Mouse (Mus musculus) layer of hippocampus, adult 8-10 months (tissue): ENCODE measurements around the gene Kcnq5. TPM values are rescaled to one million over a fixed set of nuclear protein-coding genes. Genes with fewer than 3 reads are reported as not detected.
"Not testable (repeated sequence)": the region's sequence is repeated elsewhere in the genome, so short reads cannot be mapped to it uniquely, and the experiment has no call there.

Experiments
- DNase-seq, 2 experiments: peaks; one replicate each; pipeline ENCODE4 v3.0.0; 2022; ENCODE audit warnings: low spot score in 2 of 2
- total RNA-seq, 4 experiments: library from RNA; stranded (reverse); gene quantifications; 2 replicates each; pipeline ENCODE4 v1.2.4; 2022

Kcnq5 gene
- total RNA-seq, 4 experiments from 2014 or later = 52.0 to 61.7 (median 59.2) TPM

DNA sequence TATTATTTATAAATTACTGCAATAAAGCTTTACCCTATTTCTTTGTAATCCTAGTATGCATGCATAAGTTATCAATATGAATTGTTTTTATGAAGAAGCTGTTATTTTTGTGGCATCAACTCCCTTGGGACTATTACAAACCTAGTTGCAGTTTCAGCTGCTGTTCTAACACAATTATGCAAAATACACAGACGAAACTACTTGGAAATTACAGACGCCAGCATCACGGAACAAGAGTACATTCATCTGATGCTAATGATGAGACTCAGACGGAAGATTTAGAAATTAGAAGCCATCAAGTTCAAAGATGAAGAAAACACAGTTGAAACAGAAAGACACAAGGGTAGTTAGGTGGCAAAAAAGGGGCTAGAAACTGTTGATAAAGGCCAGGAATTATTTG is 310.9 kb downstream of the Kcnq5 start:
- DNase-seq = no peak

DNA sequence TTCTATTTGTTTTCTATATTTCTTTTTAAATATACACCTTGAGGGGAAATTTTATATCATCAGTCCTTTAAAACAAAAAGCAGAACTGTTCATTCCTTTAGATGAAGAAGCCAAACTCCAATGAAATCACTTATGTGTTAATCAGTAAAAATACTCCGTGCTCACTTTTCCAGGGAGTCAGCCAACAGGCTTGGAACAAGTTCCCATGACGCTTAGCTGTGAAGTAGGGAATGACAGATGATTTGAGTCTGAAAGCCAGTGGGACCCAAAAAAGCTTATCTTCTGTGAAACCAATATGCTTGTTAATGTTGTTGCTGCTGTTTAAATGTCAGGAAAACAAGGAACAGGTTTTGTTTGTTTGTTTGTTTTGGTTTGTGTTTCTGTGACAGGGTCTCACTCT is 326.3 kb downstream of the Kcnq5 start:
- DNase-seq = no peak

DNA sequence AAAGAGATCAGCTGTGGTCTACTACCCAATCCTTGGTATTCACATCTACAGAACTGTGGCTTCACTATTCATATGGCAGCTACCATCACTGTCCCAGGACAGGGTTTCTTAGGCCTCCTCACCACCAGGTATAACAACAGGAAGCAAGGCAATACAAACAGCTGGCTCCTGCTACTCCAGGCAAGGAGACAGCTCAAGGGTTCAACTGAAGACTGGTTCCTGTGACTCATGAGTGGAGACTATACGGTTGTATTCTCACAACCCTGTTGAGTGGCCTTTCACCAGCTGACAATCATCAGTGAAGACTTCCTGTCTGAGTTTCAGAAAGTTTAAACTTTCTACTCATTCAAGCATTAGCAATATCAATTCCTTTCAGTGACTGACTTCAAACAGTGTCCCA is 327.7 kb downstream of the Kcnq5 start:
- DNase-seq = no peak

DNA sequence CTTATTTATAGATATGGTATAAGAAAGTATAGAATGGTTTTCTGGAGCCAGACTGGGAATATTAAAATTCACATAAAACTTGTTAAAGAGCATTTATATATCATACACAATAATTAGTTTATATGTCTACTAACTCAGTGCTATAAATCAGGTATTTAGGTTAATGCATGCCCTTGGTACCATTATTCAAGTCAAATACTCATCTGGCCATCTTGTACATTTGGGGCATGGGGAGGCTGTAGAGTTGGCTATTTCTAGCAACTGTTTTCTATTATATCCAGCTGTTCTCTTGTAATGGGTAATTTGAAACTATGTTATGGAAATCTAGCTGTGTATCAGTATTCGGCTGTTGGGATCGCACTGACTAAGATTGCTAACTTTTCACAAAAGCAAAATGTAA is 339.3 kb downstream of the Kcnq5 start:
- DNase-seq = no peak

DNA sequence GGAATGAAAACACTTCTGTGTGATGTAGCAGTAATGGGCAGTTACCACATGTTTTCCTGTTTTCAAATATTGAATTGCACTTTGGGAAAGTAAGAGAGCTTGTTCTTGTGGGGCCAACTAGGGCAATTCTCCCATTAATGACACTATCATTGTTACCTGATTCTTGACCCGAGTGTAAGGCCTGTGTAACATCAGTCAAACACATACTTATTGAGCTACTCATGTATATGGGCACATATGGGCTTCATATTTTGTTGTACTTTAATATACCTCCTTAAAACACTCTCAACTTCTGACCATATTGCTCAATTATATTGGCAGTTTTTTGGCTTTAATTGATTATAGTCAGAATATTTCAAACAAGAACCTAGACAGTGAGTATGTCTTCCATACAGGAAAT is 339.7 kb downstream of the Kcnq5 start:
- DNase-seq = no peak

DNA sequence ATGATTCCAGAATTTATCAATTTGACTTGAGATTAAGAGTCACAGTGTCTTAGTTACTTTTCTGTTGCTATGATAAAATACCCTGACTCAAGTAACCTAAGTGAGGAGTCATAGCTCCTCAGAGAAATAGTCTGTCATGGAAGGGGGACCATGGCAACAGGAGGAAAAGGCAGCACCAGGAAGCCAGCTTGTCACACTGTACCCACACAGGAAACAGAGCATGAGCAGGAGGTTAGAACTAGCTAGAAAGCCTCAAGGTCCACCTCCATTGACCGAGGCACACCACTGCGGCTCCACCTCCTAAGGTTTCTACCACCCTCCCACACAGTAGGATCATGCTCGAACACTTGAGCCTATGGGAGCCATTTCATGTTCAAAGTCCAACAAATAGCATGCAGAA is 343.0 kb downstream of the Kcnq5 start:
- no peak for DNase-seq

DNA sequence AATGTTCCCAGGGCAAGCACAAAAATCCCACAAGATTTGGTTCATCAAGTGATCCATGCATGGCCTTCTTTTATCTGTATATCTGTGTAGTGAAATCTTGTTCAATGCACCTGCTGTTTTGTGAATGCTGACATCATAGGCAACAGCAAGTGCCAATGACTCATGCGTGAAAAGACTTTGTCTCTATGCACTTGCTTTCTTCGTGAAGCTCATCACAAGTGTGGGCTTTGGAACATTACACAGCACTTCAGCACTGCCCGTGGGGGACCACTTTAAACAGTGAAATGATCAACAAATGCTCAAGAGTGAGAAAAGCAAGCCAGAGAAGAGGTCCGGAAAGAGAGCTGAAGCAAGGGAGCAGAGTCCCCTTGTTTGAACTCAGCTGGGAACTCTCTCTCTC is 345.1 kb downstream of the Kcnq5 start:
- DNase-seq = no peak

DNA sequence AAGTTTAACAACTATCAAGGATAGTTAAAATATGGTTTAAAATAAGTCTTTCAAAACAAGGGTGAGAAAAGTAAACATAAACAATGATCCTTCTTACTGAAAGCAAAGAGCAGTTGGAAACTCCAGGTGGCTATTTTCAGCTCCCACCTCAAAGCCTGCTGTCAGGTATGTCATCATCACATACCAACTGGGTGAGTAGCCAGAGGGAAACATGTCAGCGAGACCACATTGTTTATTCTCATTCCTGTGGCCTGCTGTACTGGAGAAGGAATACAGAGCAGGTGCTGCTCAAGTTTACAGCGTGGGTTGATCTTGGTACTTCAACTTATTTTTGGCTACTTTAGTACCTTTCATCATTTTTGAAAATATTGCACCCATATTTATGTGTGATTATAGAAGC is 347.8 kb downstream of the Kcnq5 start:
- no peak for DNase-seq

DNA sequence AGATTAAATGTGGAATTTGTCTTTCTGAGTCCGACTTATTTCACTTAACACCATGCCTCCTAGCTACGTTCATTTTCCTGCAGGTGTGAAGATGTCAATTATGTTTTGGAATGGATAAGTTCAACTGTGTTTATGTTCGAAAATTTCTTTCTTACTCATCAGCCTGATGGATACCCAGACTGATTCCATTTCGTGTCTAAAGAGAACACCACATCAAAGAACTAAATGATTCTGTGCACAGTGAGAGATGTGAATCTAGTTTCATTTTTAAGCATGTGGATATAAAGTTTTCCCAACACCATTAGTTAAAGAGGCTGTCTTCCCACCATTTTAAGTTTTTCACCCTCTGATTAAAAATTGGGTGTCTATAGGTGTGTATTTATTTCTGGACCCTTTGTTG is 357.7 kb downstream of the Kcnq5 start:
- no peak for DNase-seq

DNA sequence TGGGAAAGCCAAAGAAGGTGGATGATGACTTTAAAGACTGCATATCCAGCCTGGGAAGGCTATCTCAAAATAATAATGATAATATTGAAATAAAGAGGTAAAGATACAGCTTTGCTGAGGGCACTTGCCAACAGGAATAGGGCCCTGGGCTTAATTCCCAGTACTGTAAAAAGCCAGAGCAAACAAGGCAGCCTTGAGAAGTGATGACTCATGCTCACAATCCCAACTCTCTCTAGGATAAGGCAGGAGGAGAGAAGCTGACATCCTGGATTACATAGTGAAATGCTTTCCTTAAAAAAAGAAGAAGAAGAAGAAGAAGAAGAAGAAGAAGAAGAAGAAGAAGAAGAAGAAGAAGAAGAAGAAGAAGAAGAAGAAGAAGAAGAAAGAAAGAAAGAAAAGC is 359.2 kb downstream of the Kcnq5 start:
- DNase-seq = no peak

DNA sequence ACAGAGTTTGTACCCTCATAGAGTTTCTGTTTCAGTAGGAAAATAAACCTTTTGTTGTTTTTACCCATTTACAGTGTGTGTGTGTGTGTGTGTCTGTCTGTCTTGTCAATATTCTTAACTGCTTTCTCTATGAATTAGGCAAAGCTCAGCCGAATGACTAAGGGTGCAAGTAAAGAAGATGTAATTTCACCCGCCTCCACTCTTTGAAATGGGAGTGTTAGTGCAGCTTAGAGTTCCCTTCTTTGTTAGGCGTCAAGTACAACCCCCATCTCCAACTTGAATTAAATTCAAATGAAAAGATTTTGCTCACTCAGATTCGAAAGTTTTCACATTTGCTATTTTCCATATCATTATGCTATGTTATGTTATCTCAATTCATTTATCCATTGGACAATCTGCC is 361.1 kb downstream of the Kcnq5 start:
- no peak for DNase-seq

DNA sequence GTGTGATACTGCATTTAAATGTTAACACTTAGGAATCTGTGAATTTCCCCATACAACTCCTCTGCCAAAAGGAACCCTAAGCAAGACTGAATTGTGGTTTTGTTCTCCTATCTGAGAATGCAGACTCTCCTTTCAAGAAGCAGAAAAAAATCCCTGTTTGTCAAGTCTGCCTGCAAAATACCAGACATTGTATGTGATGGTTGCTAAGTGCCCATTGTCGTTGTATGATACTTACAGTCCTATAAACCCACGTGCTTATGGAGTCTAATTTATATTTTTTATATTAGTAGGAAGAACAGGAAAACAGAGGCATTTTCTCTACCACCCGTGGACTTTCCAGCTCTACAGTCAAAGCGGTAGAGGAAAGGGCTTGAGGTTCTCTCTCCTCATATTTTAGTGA is 367.9 kb downstream of the Kcnq5 start:
- DNase-seq = no peak

DNA sequence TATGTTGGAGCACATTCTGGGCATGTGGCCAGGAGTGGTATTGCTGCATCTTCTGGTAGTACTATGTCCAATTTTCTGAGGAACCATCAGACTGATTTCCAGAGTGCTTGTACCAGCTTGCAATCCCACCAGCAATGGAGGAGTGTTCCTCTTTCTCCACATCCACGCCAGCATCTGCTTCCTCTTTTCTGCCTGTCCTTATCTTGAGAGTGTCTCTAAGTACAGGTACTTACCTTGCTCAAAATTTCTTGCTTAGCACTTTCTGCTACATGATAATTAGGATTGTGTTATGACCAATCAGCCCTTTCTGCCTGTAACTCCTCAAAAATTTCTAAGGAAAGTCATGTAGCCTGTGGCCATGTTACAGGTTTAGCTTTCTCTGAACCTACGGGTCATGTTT is 394.3 kb downstream of the Kcnq5 start:
- DNase-seq = not testable (repeated sequence)

DNA sequence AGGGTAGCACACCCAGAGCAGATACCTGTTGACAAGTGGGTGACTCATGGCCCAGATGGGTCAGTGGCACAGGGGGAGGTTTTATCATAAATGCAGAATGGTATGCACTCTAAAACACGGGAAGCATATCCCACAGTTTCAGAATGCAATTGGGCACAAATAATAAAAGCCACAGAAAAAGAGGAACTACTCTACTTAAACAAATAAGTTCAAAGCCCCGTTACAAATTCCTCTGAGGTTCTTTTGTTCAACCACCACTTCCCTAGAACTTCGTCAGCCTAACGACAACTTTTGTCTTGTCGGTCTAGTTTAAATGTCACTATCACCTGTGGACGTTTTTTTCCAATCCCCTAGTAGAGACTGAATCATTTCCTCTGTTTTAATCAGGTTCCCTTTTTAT is 407.1 kb downstream of the Kcnq5 start:
- no peak for DNase-seq

DNA sequence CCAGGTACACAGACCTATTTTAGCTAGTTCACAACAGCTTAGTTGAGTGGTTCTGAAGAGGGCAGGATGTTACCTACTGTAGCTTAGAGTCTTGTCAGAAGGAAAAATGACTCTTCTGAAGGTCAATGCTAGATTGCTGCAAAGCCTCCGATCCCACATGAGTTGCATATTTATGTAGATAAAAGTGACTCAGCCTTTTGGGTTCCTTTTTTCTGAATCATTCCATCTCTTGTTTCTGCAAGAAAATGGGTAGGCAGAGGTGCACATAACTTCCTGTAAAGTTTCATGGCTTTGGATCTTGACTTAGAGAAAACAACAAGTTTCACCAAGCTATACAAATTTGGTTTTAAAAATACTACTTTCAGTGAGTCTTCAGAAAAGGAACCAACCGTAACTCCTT is 409.0 kb downstream of the Kcnq5 start:
- no peak for DNase-seq

DNA sequence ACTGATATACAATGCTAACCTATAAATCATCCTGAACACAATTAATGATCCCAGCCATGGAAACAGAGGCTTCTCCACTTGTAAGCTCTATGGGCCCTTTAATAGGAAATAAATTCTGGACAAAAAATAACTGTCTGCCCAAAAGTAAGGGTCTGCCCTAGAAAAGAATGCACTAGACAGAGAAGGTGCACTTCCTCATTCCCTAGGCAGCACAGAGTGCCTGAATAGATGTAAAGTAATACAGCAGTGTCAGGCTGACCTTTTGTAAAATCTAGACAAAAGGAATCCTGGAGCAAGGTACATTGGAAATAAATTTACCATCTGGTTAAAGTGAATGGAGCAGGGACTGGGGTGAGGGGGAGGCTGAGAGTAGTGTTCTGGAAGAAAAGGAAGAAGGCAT is 417.8 kb downstream of the Kcnq5 start:
- DNase-seq = no peak

DNA sequence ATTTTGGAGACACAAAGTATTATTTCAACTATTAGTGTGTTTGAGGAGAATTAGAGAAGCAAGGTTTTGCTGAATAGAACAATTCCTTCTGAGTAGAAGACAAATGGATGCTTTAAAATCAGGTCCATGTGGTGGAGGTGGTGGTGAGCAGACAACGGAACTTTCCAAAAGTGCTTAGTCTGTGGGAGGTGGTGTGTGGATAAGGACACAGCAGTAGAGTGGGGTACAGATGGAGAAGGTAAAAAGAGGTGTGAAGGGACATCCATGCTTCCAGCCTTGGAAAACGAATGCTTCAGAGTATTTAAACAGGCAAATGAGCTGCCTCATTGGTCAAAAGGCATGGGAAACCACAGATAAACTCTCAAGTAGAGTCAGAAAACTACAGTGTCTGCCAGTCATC is 422.3 kb downstream of the Kcnq5 start:
- DNase-seq = no peak

DNA sequence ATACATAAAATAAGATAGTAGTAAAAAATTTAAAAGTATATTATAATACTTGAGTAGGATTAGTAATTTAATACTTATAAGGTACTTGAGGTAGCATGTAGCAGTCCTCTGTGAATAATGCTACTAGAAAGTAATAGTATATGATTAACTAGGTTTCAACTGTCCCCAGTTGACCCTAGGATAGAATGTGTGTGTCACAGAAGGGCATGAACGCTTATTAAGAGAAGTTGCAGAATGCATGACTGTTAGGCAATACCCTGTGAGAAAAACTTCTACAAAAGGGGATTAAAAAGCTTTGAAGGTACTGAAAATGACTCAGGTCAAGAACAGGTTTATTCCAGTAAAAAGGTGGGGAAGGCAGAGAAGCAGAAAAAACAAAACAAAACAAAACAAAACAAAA is 430.9 kb downstream of the Kcnq5 start:
- no peak for DNase-seq

DNA sequence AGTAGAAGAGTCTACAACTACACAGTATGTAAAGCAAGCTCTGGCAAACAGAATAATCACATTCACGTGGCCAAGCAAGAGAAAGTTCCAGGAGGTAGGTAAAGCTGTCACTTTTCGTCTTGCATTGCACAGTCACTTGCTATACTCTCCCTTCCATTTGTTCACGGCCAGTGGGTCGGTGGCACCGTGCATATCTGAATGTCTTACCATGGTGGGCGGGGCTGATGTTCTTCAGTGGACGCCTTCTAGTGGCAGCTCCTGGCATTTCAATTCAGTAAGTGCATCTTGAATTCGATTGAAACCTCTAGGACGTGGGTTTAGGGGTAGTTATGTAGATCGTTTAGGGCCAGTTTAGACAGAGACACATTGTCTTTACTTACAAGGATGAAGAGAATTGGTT is 439.7 kb downstream of the Kcnq5 start:
- DNase-seq = no peak

DNA sequence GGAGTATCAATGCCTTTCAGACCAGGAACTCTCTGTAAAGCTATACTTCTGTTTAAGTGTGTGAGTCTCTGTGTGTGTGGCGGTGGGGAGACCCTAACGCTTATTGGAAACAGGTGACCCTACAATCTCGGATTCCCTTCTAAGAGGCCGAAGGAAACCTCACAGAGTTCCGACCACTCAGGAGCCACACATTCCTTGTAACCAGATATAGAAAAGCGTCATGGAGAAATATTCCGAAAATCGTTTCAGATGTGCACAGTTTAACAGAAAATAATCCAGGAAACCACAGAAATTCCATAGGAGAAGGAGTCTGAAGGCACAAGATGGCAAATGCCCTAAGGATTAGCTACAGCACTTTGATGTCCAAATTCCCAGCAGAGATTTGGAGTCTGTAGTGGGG is 440.3 kb downstream of the Kcnq5 start:
- no peak for DNase-seq

DNA sequence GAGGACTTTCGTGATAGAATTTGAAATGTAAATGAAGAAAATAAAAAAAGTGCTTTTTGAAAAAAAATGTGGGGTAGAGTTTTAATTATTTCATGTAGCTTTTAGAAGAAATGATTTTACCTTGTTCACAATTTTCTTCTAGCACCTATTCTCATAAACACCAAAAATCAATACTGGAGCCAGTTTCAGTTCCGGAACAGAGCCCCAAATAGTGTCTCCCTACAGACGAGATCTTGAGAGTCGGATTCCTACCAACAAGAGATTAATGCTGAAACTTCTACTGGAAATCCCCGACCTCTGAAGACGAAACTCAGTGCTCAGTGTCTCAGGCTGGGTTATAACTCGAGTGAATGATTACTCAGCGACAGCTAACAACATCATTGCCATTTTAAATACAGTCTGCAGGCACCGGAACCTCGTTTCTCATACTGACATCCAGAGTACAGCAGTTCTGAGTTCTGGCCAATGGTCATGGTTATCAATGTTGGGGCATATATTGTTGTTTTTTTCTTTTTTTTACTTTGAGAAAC is 441.6 kb downstream of the Kcnq5 start:
- DNase-seq = no peak

DNA sequence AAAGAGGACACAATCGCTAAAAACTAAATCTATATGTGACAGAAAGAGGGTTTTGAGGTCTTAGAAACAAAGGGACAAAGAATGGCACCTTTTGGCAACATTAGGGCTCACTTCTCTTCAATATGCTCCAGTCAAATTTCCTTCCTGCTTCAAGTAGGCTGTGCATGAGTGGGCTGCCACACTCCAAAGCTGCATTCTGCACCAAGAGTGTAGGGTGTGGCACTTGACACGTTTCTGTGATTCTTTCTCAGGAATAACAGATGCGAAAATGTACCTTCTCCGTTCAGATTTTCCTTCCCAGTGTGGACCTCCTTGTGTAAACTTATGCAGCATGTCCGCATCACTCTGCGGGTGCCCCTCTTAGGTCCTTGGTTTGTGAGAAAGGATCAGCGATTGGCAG is 455.1 kb downstream of the Kcnq5 start:
- no peak for DNase-seq

DNA sequence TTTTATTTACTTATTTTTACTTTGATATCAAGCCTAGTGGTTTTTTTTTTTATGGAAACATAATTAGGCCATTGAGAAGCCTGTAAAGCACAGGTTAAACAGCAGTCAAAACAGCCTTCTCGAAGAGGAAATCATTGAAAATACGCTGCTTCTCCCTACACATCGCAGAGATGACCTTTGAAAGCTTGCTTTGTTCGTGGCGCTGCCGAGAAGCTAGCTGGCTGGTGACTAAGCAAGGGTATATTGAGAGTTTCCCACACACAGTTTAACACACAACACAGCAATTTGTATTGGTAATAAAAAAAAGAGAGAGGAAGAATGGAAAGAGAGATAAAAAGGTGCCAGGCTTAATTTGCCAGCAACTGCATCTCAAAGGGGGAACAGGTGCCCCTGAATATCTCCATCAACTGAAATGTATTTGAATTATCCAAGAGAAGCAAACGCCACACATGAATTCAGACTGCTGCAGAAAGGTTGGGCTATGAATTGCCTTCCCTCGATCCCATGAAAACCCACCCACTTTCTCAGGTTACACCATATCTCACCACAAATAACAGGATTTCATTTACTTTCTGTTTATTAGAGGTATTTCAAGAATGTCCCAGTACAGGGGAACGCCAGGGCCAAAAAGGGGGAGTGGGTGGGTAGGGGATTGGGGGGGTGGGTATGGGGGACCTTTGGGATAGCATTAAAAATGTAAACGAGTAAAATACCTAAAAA is 461.8 kb downstream of the Kcnq5 start:
- no peak for DNase-seq

DNA sequence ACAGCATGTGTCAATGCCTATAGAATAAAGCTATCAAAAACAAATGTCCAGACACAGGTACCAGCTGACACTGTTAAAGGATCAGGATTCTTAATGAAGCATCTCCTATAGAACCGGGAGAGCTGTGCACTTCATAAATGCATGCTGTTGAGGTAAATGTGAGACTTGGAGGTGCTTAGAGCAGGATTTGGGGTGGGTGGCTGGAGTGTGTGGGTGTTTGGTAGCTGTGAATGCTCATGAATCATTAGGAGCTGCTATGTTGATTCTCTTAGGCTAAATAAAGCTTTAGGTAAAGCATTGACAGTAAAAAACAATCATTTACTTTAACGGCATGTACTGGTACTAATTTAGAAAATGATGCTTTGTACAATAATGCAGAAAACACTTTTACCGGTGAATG is 465.4 kb downstream of the Kcnq5 start:
- no peak for DNase-seq
